Mouse (Mus musculus): ENCODE measurements around the gene Rnf151.
"Not testable (repeated sequence)": the region's sequence is repeated elsewhere in the genome, so short reads cannot be mapped to it uniquely, and the experiment has no call there.

The Rnf151 gene

GRCm38 (mm10) chr17:24732233-24732935, 14.5 kb upstream of the Rnf151 start:
- peak; percentile 62 to 79 for DNase-seq (ENCODE audit: low spot score in 2 of 2)

- DNase-seq (ENCODE audit: low spot score in 2 of 2): no peak
These were observed 12.9 kb upstream of the Rnf151 start for GRCm38 (mm10) chr17:24730787-24731186.

GRCm38 (mm10) chr17:24729067-24729466, 11.2 kb upstream of the Rnf151 start:
- no peak for DNase-seq (ENCODE audit: low spot score in 2 of 2)

- DNase-seq (ENCODE audit: low spot score in 2 of 2): no peak
These were observed 10.3 kb upstream of the Rnf151 start for GRCm38 (mm10) chr17:24728184-24728583.

- DNase-seq (ENCODE audit: low spot score in 2 of 2): peak; percentile 58 to 66
These were observed 9.8 kb upstream of the Rnf151 start, which contains the start of gene Rpl3l for GRCm38 (mm10) chr17:24727618-24728017. TSS of gene Rpl3l (plus strand) at chr17:24727820.

GRCm38 (mm10) chr17:24725637-24726390, 8.0 kb upstream of the Rnf151 start:
- no peak for DNase-seq (ENCODE audit: low spot score in 2 of 2)

- peak; percentile 93 to 96 for DNase-seq (ENCODE audit: low spot score in 2 of 2)
These were observed 6.3 kb upstream of the Rnf151 start, which contains the start of gene Ndufb10 for GRCm38 (mm10) chr17:24724184-24724583. TSS of gene Ndufb10 (minus strand) at chr17:24724478.

GRCm38 (mm10) chr17:24723881-24724180, 6.0 kb upstream of the Rnf151 start:
- no peak for DNase-seq (ENCODE audit: low spot score in 2 of 2)

- DNase-seq (ENCODE audit: low spot score in 2 of 2): no peak
These were observed 5.4 kb upstream of the Rnf151 start for GRCm38 (mm10) chr17:24723122-24723880.

- no peak for DNase-seq (ENCODE audit: low spot score in 2 of 2)
These were observed 4.5 kb upstream of the Rnf151 start for GRCm38 (mm10) chr17:24722220-24722924.

- not testable (repeated sequence) for DNase-seq (ENCODE audit: low spot score in 2 of 2)
These were observed 3.6 kb upstream of the Rnf151 start for GRCm38 (mm10) chr17:24721383-24721955.

- not testable (repeated sequence) for DNase-seq (ENCODE audit: low spot score in 2 of 2)
These were observed 2.8 kb upstream of the Rnf151 start for GRCm38 (mm10) chr17:24720616-24721015.

- DNase-seq (ENCODE audit: low spot score in 2 of 2): peak; percentile 97 to 98
These were observed 1.8 kb upstream of the Rnf151 start for GRCm38 (mm10) chr17:24719494-24720222.

- DNase-seq (ENCODE audit: low spot score in 2 of 2): not testable (repeated sequence)
These were observed 1.1 kb upstream of the Rnf151 start for GRCm38 (mm10) chr17:24718938-24719337.

- DNase-seq (ENCODE audit: low spot score in 2 of 2): no peak
These were observed 1.6 kb downstream of the Rnf151 start for GRCm38 (mm10) chr17:24716166-24716682.

- no peak for DNase-seq (ENCODE audit: low spot score in 2 of 2)
These were observed 2.3 kb downstream of the Rnf151 start for GRCm38 (mm10) chr17:24715556-24715955.

- DNase-seq (ENCODE audit: low spot score in 2 of 2): no peak
These were observed 9.2 kb downstream of the Rnf151 start for GRCm38 (mm10) chr17:24708646-24709045.

GRCm38 (mm10) chr17:24707801-24708425, 9.9 kb downstream of the Rnf151 start:
- no peak for DNase-seq (ENCODE audit: low spot score in 2 of 2)

- DNase-seq (ENCODE audit: low spot score in 2 of 2): peak; percentile 90 to 93
These were observed 10.7 kb downstream of the Rnf151 start, which contains the start of gene Tbl3 for GRCm38 (mm10) chr17:24706982-24707800. TSS of gene Tbl3 (minus strand) at chr17:24707660.
